Mouse (Mus musculus): ENCODE results near the gene Srgap2.

Srgap2 gene

DNA sequence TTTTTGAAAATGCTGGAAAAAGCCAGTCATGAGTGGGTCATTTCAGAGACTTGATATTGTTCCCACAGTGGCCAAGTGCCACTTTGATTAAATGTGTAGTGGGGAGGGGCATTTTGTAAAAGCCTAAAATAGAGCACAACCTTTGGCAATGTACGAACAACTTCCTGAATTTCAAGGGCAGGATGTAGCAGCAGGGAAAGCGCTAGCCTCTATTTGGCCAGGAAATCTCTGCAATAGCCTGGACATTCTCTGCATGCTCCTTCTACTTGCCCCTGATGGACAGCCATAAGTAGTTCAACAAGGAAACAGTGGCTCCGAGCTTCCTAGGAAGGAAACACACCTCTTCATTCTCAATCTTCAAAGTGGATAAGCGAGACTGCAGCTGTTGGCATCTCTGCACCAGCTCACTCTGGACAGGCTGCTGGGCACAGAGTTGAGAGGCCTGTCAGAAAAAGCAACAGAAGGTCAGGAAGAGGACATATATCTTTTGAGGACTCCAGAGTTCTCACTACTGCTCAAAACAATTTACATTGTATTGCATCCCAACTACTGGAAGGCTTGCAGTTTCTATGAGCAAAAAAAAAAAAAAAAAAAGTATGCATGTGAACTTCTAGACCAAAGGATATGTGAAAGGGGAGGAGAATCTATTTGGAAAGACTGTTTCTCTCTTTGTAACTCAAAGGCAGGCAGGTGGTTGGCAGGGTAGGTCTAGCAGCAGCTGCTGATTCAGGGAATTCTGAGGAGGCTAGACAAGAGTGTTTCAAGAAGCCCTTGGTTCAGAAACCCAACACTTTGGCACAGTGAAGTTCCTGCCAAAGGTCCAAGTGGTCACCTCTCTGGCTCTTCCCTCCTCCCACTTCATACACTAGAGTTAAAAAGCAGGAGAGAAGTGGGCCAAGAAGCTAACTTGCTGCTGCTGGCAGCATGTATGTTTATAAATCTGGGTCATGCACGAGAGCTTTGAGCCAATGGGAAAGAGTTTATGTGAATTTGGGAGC lies 181.4 kb downstream of the Srgap2 start:
- no peak for DNase-seq (ENCODE audit: low read depth)

GRCm38 (mm10) chr1:131344691-131345090 lies 182.5 kb downstream of the Srgap2 start:
- DNase-seq (ENCODE audit: low read depth): no peak

DNA sequence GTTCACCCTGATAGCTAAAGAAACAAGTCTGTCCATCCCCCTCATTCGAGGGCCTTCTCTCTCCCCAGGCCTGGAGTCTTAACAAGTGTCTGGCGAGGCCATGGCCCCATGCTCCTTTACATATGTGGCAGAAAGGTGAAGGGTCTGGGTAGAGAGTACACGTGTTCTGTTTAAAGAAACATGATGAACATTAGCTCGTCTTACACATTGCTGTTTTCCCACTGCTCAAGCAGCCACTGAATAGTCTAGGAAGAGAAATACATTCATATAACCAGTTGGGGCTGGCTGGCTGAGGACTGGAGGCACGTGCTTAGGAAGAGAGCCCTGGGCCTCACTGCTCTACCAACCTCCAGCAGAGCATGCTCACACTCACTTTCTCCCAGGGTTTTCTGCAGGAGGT lies 191.1 kb downstream of the Srgap2 start:
- DNase-seq (ENCODE audit: low read depth): no peak

- DNase-seq (ENCODE audit: low read depth): no peak
These were observed 191.5 kb downstream of the Srgap2 start for GRCm38 (mm10) chr1:131335604-131336003.

- DNase-seq (ENCODE audit: low read depth): no peak
These were observed 196.0 kb downstream of the Srgap2 start for GRCm38 (mm10) chr1:131331180-131331579.

DNA sequence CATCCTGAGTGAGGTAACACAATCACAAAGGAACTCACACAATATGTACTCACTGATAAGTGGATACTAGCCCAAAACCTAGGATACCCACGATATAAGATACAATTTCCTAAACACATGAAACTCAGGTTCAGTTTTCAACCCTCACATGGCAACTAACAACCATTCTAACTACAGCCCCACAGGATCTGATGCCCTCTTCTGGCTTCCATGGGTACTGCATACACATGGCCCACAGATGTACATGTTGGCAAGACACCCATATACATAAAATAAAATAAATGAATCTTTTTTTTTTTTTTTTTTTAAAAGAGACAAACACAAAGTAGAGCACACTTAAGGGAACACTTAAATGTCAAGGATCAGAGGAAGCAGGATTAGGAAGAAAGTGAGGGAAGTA lies 198.1 kb downstream of the Srgap2 start:
- DNase-seq (ENCODE audit: low read depth): peak; percentile 66

DNA sequence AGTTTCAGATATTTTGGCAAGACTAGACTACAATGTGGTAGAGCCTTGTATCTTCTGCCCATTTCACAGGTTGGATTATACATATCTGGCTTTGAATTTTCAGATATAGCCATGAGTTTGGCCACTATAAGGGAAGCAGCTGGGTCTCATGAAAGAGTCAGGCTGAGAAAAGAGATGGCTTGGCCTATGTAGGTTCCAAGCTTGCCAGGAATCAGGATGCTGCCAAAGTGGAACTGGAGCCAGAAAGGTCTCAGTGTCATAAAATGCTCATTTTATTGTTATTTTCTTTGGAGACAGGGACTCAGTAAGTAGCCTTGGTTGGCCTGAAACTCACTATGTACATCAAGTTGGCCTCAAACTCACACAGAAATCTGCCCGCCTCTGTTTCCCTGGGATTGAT lies 200.0 kb downstream of the Srgap2 start:
- DNase-seq (ENCODE audit: low read depth): no peak

- peak; percentile 73 for DNase-seq (ENCODE audit: low read depth)
These were observed 202.2 kb downstream of the Srgap2 start for GRCm38 (mm10) chr1:131324816-131325463.

GRCm38 (mm10) chr1:131319598-131320330 lies 207.4 kb downstream of the Srgap2 start:
- no peak for DNase-seq (ENCODE audit: low read depth)

DNA sequence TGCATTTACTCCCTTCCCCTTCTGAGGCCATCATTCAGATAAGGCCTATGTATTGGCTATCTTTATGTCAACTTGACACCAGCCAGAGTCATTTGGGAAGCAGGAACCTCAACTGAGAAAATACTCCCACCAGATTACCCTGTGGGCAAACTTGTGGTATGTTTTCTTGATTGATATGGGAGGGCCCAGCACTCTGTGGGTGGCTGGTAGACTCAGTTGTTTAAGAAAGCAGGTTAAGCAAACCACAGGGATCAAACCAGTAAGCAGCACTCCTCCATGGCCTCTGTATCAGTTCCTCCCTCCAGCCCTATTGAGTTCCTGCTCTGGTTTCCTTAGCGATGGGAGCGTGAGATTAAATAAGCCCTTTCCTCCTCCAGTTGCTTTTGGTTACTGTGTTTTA lies 208.8 kb downstream of the Srgap2 start:
- no peak for DNase-seq (ENCODE audit: low read depth)

DNA sequence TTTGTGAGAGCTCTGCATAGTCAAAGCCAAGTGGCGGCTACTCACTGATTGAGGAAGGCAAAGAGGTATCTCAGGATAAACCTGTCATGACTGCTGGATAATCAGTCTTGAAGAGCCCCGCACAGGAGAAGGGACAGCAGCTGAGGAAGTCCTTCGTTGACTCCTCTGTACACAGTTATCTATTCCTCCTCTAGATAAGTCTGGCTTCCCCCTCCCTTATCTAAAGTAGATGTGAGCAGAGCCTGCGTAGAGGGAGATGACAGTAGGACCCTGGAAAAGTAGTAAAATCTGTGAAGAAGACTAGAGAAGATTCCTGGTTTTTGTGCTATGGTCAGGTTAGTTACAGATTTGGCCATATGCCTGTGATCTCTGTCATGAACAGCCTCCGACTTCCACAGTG lies 209.5 kb downstream of the Srgap2 start:
- no peak for DNase-seq (ENCODE audit: low read depth)

- no peak for DNase-seq (ENCODE audit: low read depth)
These were observed 215.9 kb downstream of the Srgap2 start for GRCm38 (mm10) chr1:131311284-131311683.

- no peak for DNase-seq (ENCODE audit: low read depth)
These were observed 216.8 kb downstream of the Srgap2 start for GRCm38 (mm10) chr1:131310237-131310818.

GRCm38 (mm10) chr1:131300750-131301149 lies 226.4 kb downstream of the Srgap2 start:
- no peak for DNase-seq (ENCODE audit: low read depth)

DNA sequence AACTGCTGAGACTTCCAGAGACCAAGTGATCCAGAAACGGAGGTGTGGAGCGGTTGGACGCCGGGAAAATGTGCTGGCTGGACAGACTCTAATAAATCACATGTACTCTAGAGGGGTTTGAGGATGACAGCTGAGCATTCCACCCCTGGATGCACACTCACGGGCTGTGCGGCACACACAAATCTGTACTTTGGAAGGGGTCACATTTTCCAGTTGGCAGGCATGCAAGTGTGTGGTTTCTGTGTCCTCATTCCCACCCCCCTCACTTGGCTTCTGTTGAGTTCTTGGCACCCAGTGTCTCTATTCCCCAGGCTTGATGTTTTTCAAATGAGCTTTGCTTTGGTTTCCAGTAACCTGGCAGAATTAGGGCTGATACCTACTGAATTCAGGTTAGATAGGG lies 227.4 kb downstream of the Srgap2 start:
- no peak for DNase-seq (ENCODE audit: low read depth)

GRCm38 (mm10) chr1:131299240-131299639 lies 227.9 kb downstream of the Srgap2 start:
- no peak for DNase-seq (ENCODE audit: low read depth)

DNA sequence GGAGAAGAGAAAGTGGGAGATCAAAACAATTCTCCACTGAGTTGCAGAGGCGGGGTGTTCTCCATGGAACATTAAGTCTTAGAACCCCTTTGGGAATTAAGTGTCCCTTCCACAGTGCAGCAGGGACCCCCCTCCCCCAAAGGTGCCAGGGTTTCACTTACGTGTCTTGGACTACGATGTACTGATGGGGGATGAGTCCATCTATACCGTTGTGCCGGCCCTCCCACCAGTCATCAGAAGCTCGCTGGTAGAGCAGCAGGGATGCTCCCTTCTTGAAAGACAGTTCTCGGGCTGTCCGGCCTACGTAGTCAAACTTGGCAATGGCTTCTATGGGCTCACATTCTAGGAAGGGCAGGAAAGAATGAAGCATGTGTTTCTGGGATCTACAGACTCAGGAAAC lies 229.0 kb downstream of the Srgap2 start:
- DNase-seq (ENCODE audit: low read depth): no peak

DNA sequence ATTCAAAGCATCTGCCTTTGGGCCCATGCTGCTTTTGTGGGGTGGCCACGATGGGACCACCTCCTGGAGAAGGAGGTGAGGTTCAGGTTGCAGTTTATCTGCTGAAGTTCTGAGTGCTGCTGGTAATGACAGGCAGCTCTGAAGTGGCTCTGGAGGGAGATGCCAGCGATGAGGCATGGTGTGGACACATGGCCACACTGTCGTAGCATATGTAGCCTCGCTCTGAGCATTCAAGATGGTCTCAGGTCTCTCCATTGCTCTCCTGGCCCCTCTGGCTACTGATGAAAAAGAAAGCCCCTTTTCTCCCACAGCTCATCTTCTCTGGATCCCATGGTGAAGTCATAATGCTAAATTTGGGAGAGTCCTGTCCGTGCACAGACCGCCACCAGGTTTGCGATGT lies 230.4 kb downstream of the Srgap2 start:
- DNase-seq (ENCODE audit: low read depth): no peak

DNA sequence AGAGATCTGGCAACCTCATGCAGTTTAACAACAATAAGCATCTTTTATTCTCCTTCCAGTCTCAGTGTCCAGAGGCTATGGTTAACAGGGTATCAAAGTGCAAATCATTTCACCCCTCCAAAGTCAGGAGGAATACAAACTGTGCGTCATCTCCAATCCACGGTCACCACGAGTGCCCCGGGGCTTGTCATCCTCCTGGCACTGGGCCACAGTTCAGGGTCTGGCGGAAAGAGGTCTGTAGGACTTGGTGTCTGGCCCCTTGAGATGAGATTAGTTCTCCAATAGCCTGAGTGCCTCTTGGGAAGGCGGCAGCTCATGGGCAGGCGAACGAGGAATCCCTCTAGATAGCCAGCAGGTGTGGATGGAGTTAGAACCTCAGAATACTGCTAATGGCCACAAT lies 232.0 kb downstream of the Srgap2 start:
- DNase-seq (ENCODE audit: low read depth): no peak

- no peak for DNase-seq (ENCODE audit: low read depth)
These were observed 233.3 kb downstream of the Srgap2 start for GRCm38 (mm10) chr1:131293922-131294250.

DNA sequence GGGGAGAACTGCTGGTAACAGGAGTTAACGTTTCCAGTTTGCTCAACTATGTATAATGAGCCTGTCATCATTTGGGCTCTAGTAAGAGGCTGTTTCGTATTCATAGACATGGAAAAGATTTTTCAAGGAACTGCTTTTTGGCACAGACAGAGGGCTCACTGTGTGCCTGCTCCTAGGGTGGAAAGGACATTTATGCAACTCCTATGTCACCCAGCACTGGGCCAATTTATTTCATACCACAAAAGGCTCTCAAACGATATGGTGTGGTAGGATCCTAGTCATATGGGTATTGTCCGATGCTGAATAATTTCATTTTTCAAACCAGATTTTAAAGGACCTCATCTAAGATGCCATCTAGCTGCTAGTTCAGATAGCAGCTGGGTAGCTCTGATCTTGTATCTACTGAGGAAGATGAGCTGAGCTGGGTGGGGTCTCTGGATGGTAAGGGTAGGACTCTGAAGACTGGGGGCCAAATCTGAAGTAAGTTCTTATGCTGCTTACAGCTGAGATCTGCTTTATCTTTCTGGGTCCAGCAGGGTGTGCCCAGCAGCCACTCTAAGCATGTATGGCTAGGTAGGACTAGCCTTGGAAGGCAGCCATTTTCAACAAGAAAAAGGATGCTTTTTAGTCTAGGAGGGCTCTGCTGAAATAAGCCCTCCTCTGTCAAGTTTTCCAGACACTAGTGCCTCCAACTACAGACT lies 233.8 kb downstream of the Srgap2 start:
- no peak for DNase-seq (ENCODE audit: low read depth)

- peak; percentile 87 for DNase-seq (ENCODE audit: low read depth)
These were observed 236.5 kb downstream of the Srgap2 start for GRCm38 (mm10) chr1:131290648-131291047.

All from naive thymus-derived CD4-positive, alpha-beta T cell, adult 2 months (primary cell).